Mouse (Mus musculus) embryonic facial prominence, embryonic 10.5 days (tissue): ENCODE measurements around the gene Dnajc15. TPM values are rescaled to one million over a fixed set of nuclear protein-coding genes. Genes with fewer than 3 reads are reported as not detected.
A peak's percentile ranks its signal among the peaks of the same experiment; 100 is the strongest.

Experiments
- DNase-seq: peaks from one replicate; pipeline ENCODE4 v3.0.0-alpha.2; 2017; ENCODE audit warnings: low spot score
- H3K27ac ChIP-seq: fragments of 300-500 bp; sonication (generic); replicated peaks from 2 replicates; pipeline ENCODE4 v1.5.1; 2016; ENCODE audit warnings: mild to moderate bottlenecking
- H3K27me3 ChIP-seq: fragments of 300-500 bp; sonication (generic); replicated peaks from 2 replicates; pipeline ENCODE4 v1.6.1; 2016; ENCODE audit warnings: low read depth, mild to moderate bottlenecking; ENCODE audit not compliant: poor library complexity, severe bottlenecking
- H3K36me3 ChIP-seq: fragments of 300-500 bp; sonication (generic); replicated peaks from 2 replicates; pipeline ENCODE4 v1.6.1; 2016; ENCODE audit warnings: mild to moderate bottlenecking, moderate library complexity
- H3K4me1 ChIP-seq: fragments of 300-500 bp; sonication (generic); 2 replicates; pipeline ENCODE4 v1.6.1; 2016
- H3K4me3 ChIP-seq: fragments of 300-500 bp; sonication (generic); 2 replicates; pipeline ENCODE4 v1.5.1; 2016; ENCODE audit warnings: mild to moderate bottlenecking, moderate library complexity
- H3K9me3 ChIP-seq: fragments of 300-500 bp; sonication (generic); 2 replicates; pipeline ENCODE4 v1.6.1; 2016; ENCODE audit warnings: mild to moderate bottlenecking
- WGBS: fragments of 180-500 bp; shearing (Covaris S2); methylation state at CpG from one replicate; pipeline ENCODE4 v1.1.7; 2016; 5-methylcytosine and 5-hydroxymethylcytosine counted together
- polyA plus RNA-seq: library from polyadenylated mRNA; unstranded; fragments of >200 nt; fragmentation: Nextera tagmentation; extraction: Ambion mirVana; gene quantifications from 2 replicates; pipeline ENCODE4 v1.2.1, GENCODE M21; 2016

Dnajc15 gene
- polyA plus RNA-seq = 110 and 114 TPM in 2 replicates

DNA sequence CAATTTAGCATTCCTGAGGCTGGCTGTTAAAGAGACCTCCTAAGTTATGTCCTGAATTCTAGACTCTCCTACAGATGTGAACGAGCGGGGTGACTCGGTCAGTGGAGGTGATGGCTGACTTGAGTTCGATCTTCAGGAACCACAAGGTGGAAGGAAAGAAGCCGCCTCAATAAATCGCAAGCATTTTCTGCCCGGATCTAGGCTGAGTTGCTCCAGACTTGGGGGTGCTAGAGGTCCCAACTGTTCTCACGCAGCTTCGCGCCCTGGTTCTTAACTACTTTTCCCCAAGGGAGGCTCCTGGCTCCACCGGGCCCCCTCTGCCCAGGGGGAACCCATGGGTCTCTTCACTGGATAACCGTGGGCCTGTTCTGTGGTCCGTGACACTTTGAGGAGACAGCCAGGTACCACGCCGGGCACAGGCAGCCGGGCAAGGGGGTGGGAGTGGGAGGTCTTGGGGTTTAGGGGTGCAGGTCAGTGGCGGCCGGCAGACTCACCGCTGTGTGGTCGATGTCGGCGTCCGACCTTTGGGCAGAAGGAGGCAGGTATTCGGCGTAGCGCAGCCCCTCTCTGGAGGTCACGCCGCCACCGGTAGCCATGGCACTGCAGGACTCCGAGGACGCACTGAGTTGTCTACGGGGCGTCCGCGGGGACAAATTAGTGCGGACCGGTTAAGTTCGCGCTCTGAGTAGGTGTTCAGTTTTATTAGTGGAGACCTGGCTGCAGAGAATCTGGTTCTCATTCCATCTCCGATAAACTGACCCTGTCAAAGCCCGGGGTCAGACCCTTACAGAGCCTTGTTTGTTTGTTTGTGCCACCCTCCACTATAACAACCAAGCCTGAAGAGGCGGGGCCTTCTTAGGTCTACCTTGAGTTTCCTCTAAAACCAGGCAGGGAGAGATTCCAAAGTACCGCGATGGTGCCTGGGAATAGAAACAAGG is at the start of gene Dnajc15:
Gene Dnajc15 (minus strand): TSS at position 822 of the 938 bp plus-strand sequence.
- Histone ChIP-seq H3K27me3 (no peaks in the 10 kb centered on the region), H3K4me3 (peak within 1 kb of the TSS; percentile 96), H3K27ac (peak within 1 kb of the TSS; percentile 89), H3K36me3 (no peaks in the 10 kb centered on the region; the same call in 1 of the 2 replicates), H3K4me1 (peaks cover 3% of the 10 kb centered on the region; the same call in 1 of the 2 replicates), H3K9me3 (no peaks in the 10 kb centered on the region)
- DNase-seq = peak; percentile 88
- WGBS = 1% methylated on average over 44 of the region's 44 CpGs

GRCm38 (mm10) chr14:77923076-77923865 is 48.3 kb upstream of the Dnajc15 start:
- Histone ChIP-seq H3K4me1 (peaks cover 6% of the 10 kb centered on the region; the same call in 1 of the 2 replicates), H3K27me3 (no peaks in the 10 kb centered on the region), H3K27ac (no peak overlapping the region), H3K9me3 (no peaks in the 10 kb centered on the region), H3K36me3 (no peaks in the 10 kb centered on the region), H3K4me3 (no peak overlapping the region)
- WGBS = 88% methylated on average over 6 of the region's 6 CpGs
- no peak for DNase-seq

GRCm38 (mm10) chr14:77921641-77922040 is 46.7 kb upstream of the Dnajc15 start:
- no peaks in the 10 kb centered on the region for H3K27me3 ChIP-seq
- DNase-seq = no peak

DNA sequence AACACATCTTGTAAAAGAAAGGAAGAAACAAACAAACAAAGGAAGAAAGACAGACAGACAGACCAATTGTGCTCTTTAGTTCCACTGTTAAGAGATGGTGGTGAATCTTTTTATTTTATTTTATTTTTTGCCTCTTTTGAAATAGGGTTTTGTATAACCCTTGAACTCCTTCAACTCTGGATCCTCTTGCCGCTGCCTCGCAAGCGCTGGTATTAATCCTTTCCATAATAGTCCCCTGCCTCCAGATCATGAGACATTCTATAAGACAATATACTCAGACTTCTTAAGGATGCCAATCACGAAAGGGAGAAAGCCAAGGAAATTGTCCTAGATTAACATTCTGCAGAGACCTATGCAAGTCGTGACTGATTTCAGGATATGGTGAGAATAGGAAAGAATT is 40.9 kb upstream of the Dnajc15 start:
- Histone ChIP-seq H3K4me3 (no peak overlapping the region), H3K4me1 (no peaks in the 10 kb centered on the region), H3K36me3 (no peaks in the 10 kb centered on the region), H3K9me3 (no peaks in the 10 kb centered on the region), H3K27ac (no peak overlapping the region), H3K27me3 (no peaks in the 10 kb centered on the region)
- no peak for DNase-seq
- 81% methylated on average over 5 of the region's 5 CpGs for WGBS

More at GRCm38 (mm10) chr14:77921641-77922040, 46.7 kb upstream of the Dnajc15 start:
- H3K9me3 ChIP-seq = no peaks in the 10 kb centered on the region
- WGBS = 93% methylated on average over 8 of the region's 8 CpGs
- peaks cover 6% of the 10 kb centered on the region; the same call in 1 of the 2 replicates for H3K4me1 ChIP-seq
- no peak overlapping the region for H3K4me3 ChIP-seq
- H3K36me3 ChIP-seq = no peaks in the 10 kb centered on the region
- H3K27ac ChIP-seq = no peak overlapping the region

- Histone ChIP-seq H3K36me3 (no peaks in the 10 kb centered on the region), H3K9me3 (no peaks in the 10 kb centered on the region), H3K27me3 (no peaks in the 10 kb centered on the region), H3K4me3 (no peak overlapping the region), H3K27ac (no peak overlapping the region), H3K4me1 (no peaks in the 10 kb centered on the region)
- no peak for DNase-seq
- WGBS = 86% methylated on average over 5 of the region's 5 CpGs
Observed at GRCm38 (mm10) chr14:77906586-77906985, 31.7 kb upstream of the Dnajc15 start.

DNA sequence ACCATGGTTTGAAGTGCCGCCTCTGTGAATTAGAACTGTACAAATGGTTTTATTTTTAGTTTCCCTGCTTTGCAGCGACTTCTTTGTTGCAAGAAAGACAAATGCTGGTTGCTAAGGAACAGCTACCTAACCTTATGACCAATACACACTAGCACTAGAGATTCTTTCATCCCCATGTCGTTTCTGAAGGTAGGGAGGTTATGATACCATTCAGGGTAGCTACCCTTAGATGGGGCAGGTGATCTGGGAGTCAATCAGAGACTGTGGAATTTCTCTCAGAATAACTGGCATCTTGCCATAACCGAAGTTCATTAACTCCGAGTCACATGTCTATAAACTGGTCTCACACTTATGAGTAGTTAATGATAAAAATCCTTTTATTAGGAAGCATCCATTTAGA is 30.5 kb upstream of the Dnajc15 start:
- H3K27ac ChIP-seq = no peak overlapping the region
- no peak overlapping the region for H3K4me3 ChIP-seq
- no peaks in the 10 kb centered on the region for H3K36me3 ChIP-seq
- no peak for DNase-seq
- H3K9me3 ChIP-seq = no peaks in the 10 kb centered on the region
- 88% methylated on average over 5 of the region's 5 CpGs for WGBS
- no peaks in the 10 kb centered on the region for H3K4me1 ChIP-seq
- no peaks in the 10 kb centered on the region for H3K27me3 ChIP-seq

DNA sequence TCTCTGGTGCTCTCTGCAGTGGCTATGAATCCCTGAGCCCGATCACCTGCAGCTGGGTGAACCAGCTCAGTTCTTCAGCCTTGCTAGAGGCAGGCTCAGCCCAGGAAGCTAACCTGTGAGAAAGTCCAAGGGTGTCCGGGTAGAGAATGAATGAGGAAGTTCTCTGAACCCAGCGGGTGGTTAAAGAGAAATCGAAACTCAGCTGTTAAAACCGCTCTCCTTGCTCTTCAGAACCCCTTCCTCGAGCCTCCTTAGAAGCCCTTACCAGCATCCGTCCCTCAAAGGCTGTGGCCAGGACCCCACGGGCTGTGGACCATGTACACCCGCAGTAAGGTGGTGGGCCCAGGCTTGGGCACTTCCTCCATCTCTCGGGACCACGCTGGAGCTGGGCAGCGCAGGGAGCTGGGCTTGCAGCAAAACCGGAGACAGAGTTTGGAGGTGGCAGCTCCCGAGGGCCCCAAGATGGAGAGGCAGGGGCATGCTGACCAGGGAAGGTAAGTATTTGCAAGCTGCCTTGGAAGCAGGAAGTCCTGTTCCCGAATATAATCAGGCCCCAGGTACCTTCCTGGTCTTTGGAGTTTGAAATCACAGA is 29.3 kb upstream of the Dnajc15 start, which contains the start of gene Epsti1:
Gene Epsti1 (plus strand): TSS at position 69 of the 592 bp plus-strand sequence.
- DNase-seq = no peak
- H3K9me3 ChIP-seq = no peaks in the 10 kb centered on the region
- no peak within 1 kb of the TSS for H3K27ac ChIP-seq
- no peaks in the 10 kb centered on the region for H3K27me3 ChIP-seq
- 67% methylated on average over 15 of the region's 15 CpGs for WGBS
- H3K4me3 ChIP-seq = no peak within 1 kb of the TSS
- no peaks in the 10 kb centered on the region for H3K4me1 ChIP-seq
- no peaks in the 10 kb centered on the region for H3K36me3 ChIP-seq

DNA sequence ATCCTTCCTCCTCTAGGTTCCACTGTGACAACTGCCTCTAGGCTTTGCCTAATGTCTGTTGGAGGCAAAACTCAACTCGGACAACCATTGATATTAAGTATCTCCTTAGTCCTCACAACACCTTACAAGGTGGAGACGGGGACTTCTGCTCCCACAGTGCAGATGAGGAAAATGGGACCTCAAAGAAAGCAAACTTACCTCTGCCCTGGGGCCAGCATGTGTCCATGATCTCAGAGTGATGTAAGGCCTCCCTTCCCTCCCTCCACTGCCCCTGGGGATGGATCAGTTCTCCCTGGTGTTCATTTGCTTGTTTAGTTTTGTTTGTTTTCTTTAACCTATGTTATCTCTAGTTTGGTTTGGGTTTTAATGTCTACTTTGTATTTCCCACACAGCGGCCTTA is 27.6 kb upstream of the Dnajc15 start:
- H3K4me1 ChIP-seq = no peaks in the 10 kb centered on the region
- no peak overlapping the region for H3K4me3 ChIP-seq
- H3K36me3 ChIP-seq = no peaks in the 10 kb centered on the region
- no peak overlapping the region for H3K27ac ChIP-seq
- 86% methylated on average over 3 of the region's 3 CpGs for WGBS
- no peaks in the 10 kb centered on the region for H3K27me3 ChIP-seq
- no peak for DNase-seq
- H3K9me3 ChIP-seq = no peaks in the 10 kb centered on the region

DNA sequence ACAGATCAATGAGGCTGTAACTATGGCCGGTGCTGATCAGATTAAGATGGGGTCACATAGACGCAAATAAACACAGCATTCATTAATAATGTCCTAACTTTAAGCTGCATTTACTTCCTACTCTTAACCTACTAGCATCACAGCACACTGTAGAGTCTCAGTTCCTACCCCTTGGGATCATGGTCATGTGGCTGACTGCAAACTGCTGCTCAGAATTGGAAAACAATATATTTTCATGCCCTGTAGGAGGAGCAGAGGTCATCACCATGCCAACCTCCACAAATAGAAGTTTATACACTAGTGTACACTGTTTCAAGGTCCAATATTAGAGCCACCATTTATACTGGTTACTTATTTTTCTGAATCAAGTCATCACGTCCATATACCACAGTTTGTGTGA is 21.0 kb upstream of the Dnajc15 start:
- DNase-seq = no peak
- Histone ChIP-seq H3K4me3 (no peak overlapping the region), H3K27ac (no peak overlapping the region), H3K36me3 (no peaks in the 10 kb centered on the region), H3K4me1 (no peaks in the 10 kb centered on the region), H3K27me3 (no peaks in the 10 kb centered on the region), H3K9me3 (no peaks in the 10 kb centered on the region)
- 91% methylated on average over 3 of the region's 3 CpGs for WGBS

GRCm38 (mm10) chr14:77889911-77890310 is 15.0 kb upstream of the Dnajc15 start:
- WGBS = 85% methylated on average over 7 of the region's 7 CpGs
- no peak overlapping the region for H3K4me3 ChIP-seq
- DNase-seq = no peak

GRCm38 (mm10) chr14:77886941-77887340 is 12.0 kb upstream of the Dnajc15 start:
- H3K27ac ChIP-seq = no peak overlapping the region
- no peak overlapping the region for H3K4me3 ChIP-seq
- no peaks in the 10 kb centered on the region for H3K36me3 ChIP-seq
- H3K27me3 ChIP-seq = no peaks in the 10 kb centered on the region
- DNase-seq = no peak
- H3K4me1 ChIP-seq = no peaks in the 10 kb centered on the region
- WGBS = 87% methylated on average over 4 of the region's 4 CpGs
- no peaks in the 10 kb centered on the region for H3K9me3 ChIP-seq

More at GRCm38 (mm10) chr14:77889911-77890310, 15.0 kb upstream of the Dnajc15 start:
- no peaks in the 10 kb centered on the region for H3K9me3 ChIP-seq
- no peaks in the 10 kb centered on the region for H3K36me3 ChIP-seq
- H3K4me1 ChIP-seq = no peaks in the 10 kb centered on the region
- H3K27ac ChIP-seq = no peak overlapping the region
- H3K27me3 ChIP-seq = no peaks in the 10 kb centered on the region

- no peak for DNase-seq
- H3K4me1 ChIP-seq = no peaks in the 10 kb centered on the region
- no peaks in the 10 kb centered on the region for H3K9me3 ChIP-seq
- H3K27me3 ChIP-seq = no peaks in the 10 kb centered on the region
- H3K27ac ChIP-seq = no peak overlapping the region
- WGBS = 92% methylated on average over 3 of the region's 3 CpGs
- no peaks in the 10 kb centered on the region for H3K36me3 ChIP-seq
- H3K4me3 ChIP-seq = no peak overlapping the region
Observed at GRCm38 (mm10) chr14:77886376-77886775, 11.5 kb upstream of the Dnajc15 start.
